Mouse (Mus musculus): ENCODE results near the gene Saa2. TPM values are rescaled to one million over a fixed set of nuclear protein-coding genes. Genes with fewer than 3 reads are reported as not detected.

Gene Saa2
- polyA plus RNA-seq (2015; fragmentation: Nextera tagmentation; extraction: Ambion mirVana): not detected in 2 replicates

DNA sequence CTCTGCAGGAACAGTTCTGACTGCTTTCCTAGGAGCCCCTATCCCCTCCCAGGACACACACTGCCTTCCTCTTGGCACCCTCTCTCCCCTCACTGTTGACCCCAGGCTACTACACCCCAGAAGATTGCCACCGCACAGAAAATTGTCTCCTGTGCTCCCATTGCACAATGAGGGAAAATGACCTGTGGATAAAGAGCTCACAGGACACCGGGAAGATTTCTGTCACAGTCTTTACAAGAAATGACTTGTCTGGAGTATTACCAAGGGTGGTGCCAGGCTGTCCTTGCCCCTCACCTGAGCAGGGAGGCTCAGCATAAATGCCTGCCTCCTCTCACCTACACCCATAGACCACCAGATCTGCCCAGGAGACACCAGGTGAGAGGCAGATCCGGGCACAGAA, at the start of gene Saa2:
TSS of gene Saa2 (plus strand) at position 301 of the 400 bp plus-strand sequence.
- no peaks in the 10 kb centered on the region for H3K4me1 ChIP-seq (ENCODE audit: control insufficient read depth, low read depth, low read length)
- no peak for ATAC-seq (ENCODE audit: low read depth)
- no peaks in the 10 kb centered on the region for H3K36me3 ChIP-seq (ENCODE audit: control insufficient read depth, insufficient read depth)
- no peak within 1 kb of the TSS for H3K9ac ChIP-seq (ENCODE audit: low read depth, low read length)
- no peaks in the 10 kb centered on the region for H3K27me3 ChIP-seq (ENCODE audit: control insufficient read depth, insufficient read depth, low read depth, low read length)
- 59% methylated on average over 3 of the region's 3 CpGs for WGBS (ENCODE audit: insufficient replicate concordance)
- no peaks in the 10 kb centered on the region for H3K9me3 ChIP-seq (replicated peaks; ENCODE audit: control insufficient read depth, low read length)
- H3K4me3 ChIP-seq (ENCODE audit: low read depth, low read length): no peak within 1 kb of the TSS
- no peak within 1 kb of the TSS for H3K27ac ChIP-seq (ENCODE audit: low read length)
- no peak within 1 kb of the TSS for H3K4me2 ChIP-seq (ENCODE audit: low read depth, low read length)

DNA sequence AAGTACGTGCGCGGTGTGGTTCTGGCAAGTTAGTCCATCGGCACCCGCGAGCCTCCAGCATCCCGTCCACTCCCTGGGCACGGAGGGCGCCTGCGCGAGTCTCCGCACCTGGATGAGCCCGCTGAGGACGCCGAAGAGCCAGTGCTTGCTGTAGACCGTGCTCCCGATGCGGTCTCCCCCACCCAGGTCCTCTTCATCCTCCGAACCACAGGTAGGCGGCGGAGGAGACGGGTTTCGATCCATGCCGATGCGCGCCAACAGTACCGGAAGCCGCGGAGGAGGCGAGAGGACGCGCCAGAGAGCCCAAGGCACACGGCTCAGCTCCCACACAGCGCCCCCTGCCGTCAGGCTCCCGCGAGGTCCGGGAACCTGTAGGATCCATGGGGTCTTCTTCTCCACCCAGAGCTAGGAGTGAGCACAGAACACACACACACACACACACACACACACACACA, 41.2 kb upstream of the Saa2 start, which contains the start of gene Saal1:
TSS of gene Saal1 (minus strand) at position 291 of the 455 bp plus-strand sequence.
- Histone ChIP-seq H3K4me1 (ENCODE audit: control insufficient read depth, low read depth, low read length) (peaks cover 9% of the 10 kb centered on the region), H3K36me3 (ENCODE audit: control insufficient read depth, insufficient read depth) (peaks cover 10% of the 10 kb centered on the region), H3K9me3 (replicated peaks; ENCODE audit: control insufficient read depth, low read length) (no peaks in the 10 kb centered on the region), H3K9ac (ENCODE audit: low read depth, low read length) (peak within 1 kb of the TSS; percentile 85), H3K4me2 (ENCODE audit: low read depth, low read length) (peak within 1 kb of the TSS; percentile 65), H3K27ac (ENCODE audit: low read length) (no peak within 1 kb of the TSS), H3K27me3 (ENCODE audit: control insufficient read depth, insufficient read depth, low read depth, low read length) (no peaks in the 10 kb centered on the region), H3K4me3 (ENCODE audit: low read depth, low read length) (peak within 1 kb of the TSS; percentile 86)
- peak; percentile 89 for ATAC-seq (ENCODE audit: low read depth)
- under 1% methylated on average over 38 of the region's 38 CpGs for WGBS (ENCODE audit: insufficient replicate concordance)

DNA sequence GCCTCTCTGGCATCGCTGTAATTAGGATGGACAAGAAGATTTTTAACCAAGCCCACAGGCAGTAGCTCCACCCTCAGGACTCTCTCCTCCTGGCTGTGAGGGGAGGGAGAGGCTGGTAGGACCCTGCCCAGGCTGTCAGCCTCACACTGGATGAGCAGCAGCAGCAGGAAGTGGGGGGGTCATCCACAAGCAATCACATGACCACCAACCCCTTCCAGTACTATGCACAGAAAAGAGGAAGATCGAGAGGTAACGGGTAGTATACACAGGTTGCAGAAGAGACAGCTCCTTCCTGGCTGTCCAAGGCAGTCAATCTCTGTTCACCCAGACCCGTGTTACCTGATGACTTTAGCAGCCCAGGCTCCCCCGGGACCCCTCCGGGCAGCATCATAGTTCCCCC, 39.3 kb upstream of the Saa2 start:
- H3K9ac ChIP-seq (ENCODE audit: low read depth, low read length): no peak overlapping the region
- H3K4me1 ChIP-seq (ENCODE audit: control insufficient read depth, low read depth, low read length): peaks cover 9% of the 10 kb centered on the region
- no peak overlapping the region for H3K4me3 ChIP-seq (ENCODE audit: low read depth, low read length)
- no peaks in the 10 kb centered on the region for H3K9me3 ChIP-seq (replicated peaks; ENCODE audit: control insufficient read depth, low read length)
- ATAC-seq (ENCODE audit: low read depth): no peak
- WGBS (ENCODE audit: insufficient replicate concordance): 18% methylated on average over 6 of the region's 6 CpGs
- no peak overlapping the region for H3K27ac ChIP-seq (ENCODE audit: low read length)
- H3K27me3 ChIP-seq (ENCODE audit: control insufficient read depth, insufficient read depth, low read depth, low read length): no peaks in the 10 kb centered on the region
- no peak overlapping the region for H3K4me2 ChIP-seq (ENCODE audit: low read depth, low read length)
- no peaks in the 10 kb centered on the region for H3K36me3 ChIP-seq (ENCODE audit: control insufficient read depth, insufficient read depth)

DNA sequence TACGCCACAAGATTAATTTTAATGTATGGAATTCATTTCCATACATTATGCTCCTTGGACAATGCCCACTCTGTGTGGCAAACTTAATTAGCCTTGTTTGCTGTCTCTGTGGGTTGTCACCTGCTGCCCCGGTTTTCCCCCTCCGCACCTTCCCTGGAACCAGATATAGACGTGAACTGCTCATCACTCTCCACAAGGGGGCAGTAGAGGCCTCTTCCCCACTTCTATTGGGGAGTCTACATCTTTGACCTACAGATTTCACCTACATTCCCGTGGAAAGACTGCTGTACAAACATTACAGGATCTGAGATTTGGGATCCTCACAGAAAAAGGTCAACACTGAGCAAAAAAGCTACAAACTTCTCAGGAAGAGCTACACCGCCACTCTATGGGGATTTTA, 37.1 kb upstream of the Saa2 start:
- no peaks in the 10 kb centered on the region for H3K9me3 ChIP-seq (replicated peaks; ENCODE audit: control insufficient read depth, low read length)
- H3K4me3 ChIP-seq (ENCODE audit: low read depth, low read length): no peak overlapping the region
- peaks cover 5% of the 10 kb centered on the region for H3K4me1 ChIP-seq (ENCODE audit: control insufficient read depth, low read depth, low read length)
- H3K4me2 ChIP-seq (ENCODE audit: low read depth, low read length): no peak overlapping the region
- H3K36me3 ChIP-seq (ENCODE audit: control insufficient read depth, insufficient read depth): no peaks in the 10 kb centered on the region
- H3K27me3 ChIP-seq (ENCODE audit: control insufficient read depth, insufficient read depth, low read depth, low read length): no peaks in the 10 kb centered on the region
- H3K27ac ChIP-seq (ENCODE audit: low read length): no peak overlapping the region
- no peak overlapping the region for H3K9ac ChIP-seq (ENCODE audit: low read depth, low read length)
- no peak for ATAC-seq (ENCODE audit: low read depth)
- 25% methylated on average over 6 of the region's 6 CpGs for WGBS (ENCODE audit: insufficient replicate concordance)

DNA sequence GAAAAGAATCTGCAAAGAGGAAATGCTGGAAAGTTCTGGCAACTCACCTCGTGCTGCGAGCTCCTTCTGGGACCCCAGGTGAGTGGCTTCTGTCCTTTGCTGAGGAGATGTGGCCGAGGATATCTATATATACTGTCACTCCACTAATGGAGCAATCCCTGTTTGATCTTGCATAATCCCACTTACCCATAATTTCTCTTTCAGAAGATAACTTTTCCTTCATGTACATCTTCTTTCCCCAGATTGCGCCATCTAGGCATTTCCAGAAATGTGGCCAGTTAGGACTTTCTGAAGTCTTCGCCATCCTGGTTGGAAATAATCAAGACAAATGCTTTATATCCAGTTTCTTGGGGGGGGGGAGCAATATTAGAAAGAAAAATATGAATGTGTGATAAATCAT, 36.0 kb upstream of the Saa2 start, which contains the start of gene Saa3:
TSS of gene Saa3 (minus strand) at position 101 of the 400 bp plus-strand sequence.
- H3K27ac ChIP-seq (ENCODE audit: low read length): no peak within 1 kb of the TSS
- H3K4me1 ChIP-seq (ENCODE audit: control insufficient read depth, low read depth, low read length): peaks cover 5% of the 10 kb centered on the region
- no peak within 1 kb of the TSS for H3K4me2 ChIP-seq (ENCODE audit: low read depth, low read length)
- no peak within 1 kb of the TSS for H3K4me3 ChIP-seq (ENCODE audit: low read depth, low read length)
- H3K9ac ChIP-seq (ENCODE audit: low read depth, low read length): no peak within 1 kb of the TSS
- H3K36me3 ChIP-seq (ENCODE audit: control insufficient read depth, insufficient read depth): no peaks in the 10 kb centered on the region
- no peak for ATAC-seq (ENCODE audit: low read depth)
- no peaks in the 10 kb centered on the region for H3K9me3 ChIP-seq (replicated peaks; ENCODE audit: control insufficient read depth, low read length)
- WGBS (ENCODE audit: insufficient replicate concordance): 65% methylated on average over 5 of the region's 5 CpGs
- no peaks in the 10 kb centered on the region for H3K27me3 ChIP-seq (ENCODE audit: control insufficient read depth, insufficient read depth, low read depth, low read length)

DNA sequence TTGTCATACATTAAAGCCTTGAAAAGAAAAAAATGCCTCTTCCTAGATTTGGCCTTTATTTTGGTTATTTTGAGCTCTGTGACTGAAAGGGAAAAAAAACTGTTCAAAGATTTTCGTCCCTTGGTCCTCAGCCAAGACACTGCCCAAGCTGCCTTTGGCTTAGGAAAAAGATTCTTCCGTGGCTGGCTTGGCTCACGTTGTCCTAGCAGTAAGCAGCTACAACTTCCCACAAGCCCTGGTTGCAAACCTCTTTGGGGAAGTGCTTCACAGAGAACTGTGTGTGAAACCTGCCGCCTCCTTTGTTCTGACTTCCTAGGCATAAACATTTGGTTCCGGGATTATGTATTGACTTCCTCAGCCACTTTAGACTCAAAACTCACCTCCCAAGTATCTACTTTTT, 34.7 kb upstream of the Saa2 start:
- 32% methylated on average over 5 of the region's 5 CpGs for WGBS (ENCODE audit: insufficient replicate concordance)
- no peaks in the 10 kb centered on the region for H3K27me3 ChIP-seq (ENCODE audit: control insufficient read depth, insufficient read depth, low read depth, low read length)
- no peak overlapping the region for H3K4me3 ChIP-seq (ENCODE audit: low read depth, low read length)
- no peak overlapping the region for H3K4me2 ChIP-seq (ENCODE audit: low read depth, low read length)
- no peaks in the 10 kb centered on the region for H3K9me3 ChIP-seq (replicated peaks; ENCODE audit: control insufficient read depth, low read length)
- no peaks in the 10 kb centered on the region for H3K36me3 ChIP-seq (ENCODE audit: control insufficient read depth, insufficient read depth)
- ATAC-seq (ENCODE audit: low read depth): no peak
- peaks cover 5% of the 10 kb centered on the region for H3K4me1 ChIP-seq (ENCODE audit: control insufficient read depth, low read depth, low read length)
- H3K27ac ChIP-seq (ENCODE audit: low read length): no peak overlapping the region
- H3K9ac ChIP-seq (ENCODE audit: low read depth, low read length): no peak overlapping the region

DNA sequence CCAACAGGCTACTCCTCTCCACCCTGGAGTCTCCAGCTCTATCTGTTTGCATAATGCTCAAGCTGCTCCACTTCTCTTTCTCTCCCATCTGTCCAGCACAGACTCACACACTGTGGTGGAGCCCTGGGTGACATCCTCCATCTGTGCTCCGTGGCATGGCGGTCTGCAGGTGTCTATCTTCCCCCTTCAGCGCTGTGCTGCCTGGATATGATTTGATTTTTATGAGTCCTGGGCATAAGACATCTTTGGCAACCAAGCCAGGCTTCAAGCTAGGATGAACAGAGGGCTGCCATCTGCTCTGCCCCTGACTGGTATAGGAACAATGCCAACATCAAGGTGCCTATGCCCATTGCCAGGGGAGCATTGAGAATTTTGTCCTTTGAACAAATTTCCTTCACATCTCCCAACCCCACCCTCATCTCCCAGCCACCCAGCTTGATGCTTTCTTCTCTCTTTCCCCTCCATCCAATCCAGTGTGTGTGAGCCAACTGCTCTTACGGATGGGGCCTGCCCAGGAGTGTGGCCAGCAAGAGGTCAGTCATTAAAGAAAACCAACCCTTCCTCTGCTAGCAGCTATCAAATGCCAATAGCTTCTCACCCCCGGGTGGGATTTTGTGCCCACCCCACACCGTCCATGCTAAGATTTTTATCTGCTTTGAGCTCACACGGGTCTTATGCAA, 32.9 kb upstream of the Saa2 start:
- Histone ChIP-seq H3K4me1 (ENCODE audit: control insufficient read depth, low read depth, low read length) (peaks cover 5% of the 10 kb centered on the region), H3K27me3 (ENCODE audit: control insufficient read depth, insufficient read depth, low read depth, low read length) (no peaks in the 10 kb centered on the region), H3K9me3 (replicated peaks; ENCODE audit: control insufficient read depth, low read length) (no peaks in the 10 kb centered on the region), H3K4me2 (ENCODE audit: low read depth, low read length) (no peak overlapping the region), H3K36me3 (ENCODE audit: control insufficient read depth, insufficient read depth) (no peaks in the 10 kb centered on the region), H3K9ac (ENCODE audit: low read depth, low read length) (no peak overlapping the region), H3K27ac (ENCODE audit: low read length) (peak overlapping the region; percentile 70), H3K4me3 (ENCODE audit: low read depth, low read length) (no peak overlapping the region)
- no peak for ATAC-seq (ENCODE audit: low read depth)
- 57% methylated on average over 7 of the region's 7 CpGs for whole genome bisulfite sequencing (ENCODE audit: insufficient replicate concordance)

DNA sequence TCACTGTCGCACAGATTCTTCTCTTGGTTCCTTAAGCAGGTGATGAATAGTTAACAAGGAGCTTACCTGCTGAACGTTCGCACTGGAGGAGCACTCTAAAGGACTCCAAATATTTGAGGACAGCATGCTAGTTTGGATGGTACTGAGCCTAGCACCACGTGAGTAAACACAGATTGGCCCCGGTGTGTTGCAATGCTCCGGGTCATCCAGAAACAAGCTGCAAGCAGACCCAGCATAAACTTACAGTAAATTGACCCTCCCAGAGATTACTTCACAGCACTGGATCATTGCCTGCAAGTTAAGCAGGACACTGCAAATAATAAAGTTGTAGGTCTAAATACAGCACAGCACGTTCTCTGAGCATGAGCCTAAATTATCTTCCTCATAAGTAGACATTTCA, 32.1 kb upstream of the Saa2 start:
- Histone ChIP-seq H3K4me2 (ENCODE audit: low read depth, low read length) (no peak overlapping the region), H3K27me3 (ENCODE audit: control insufficient read depth, insufficient read depth, low read depth, low read length) (no peaks in the 10 kb centered on the region), H3K4me3 (ENCODE audit: low read depth, low read length) (no peak overlapping the region), H3K27ac (ENCODE audit: low read length) (peak overlapping the region; percentile 90), H3K4me1 (ENCODE audit: control insufficient read depth, low read depth, low read length) (peaks cover 10% of the 10 kb centered on the region), H3K36me3 (ENCODE audit: control insufficient read depth, insufficient read depth) (no peaks in the 10 kb centered on the region), H3K9ac (ENCODE audit: low read depth, low read length) (no peak overlapping the region), H3K9me3 (replicated peaks; ENCODE audit: control insufficient read depth, low read length) (no peaks in the 10 kb centered on the region)
- 40% methylated on average over 7 of the region's 7 CpGs for WGBS (ENCODE audit: insufficient replicate concordance)
- ATAC-seq (ENCODE audit: low read depth): peak; percentile 93

DNA sequence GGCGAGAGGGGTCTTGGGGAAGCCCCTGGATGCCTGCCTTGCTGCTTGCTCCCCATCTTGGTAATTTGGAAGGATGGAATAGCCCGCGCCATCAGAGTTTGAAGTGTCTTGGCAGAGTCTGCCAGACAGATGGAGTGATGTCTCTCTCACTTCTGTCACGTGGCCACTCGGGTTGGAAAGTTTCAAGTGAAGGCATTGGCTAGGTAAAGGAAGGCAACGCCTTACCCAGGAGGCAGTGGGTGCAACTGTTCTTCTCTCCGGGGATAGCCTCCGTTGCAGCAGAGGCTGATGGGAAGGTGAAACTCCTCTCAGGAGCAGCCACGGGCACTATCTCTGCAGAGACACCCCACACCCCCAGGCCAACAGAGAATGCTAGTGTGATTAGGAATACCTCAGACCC, 31.1 kb upstream of the Saa2 start:
- 0 out of 2 replicates have a peak overlapping the region, but pooled peaks have one; percentile 6 for H3K4me2 ChIP-seq (ENCODE audit: low read depth, low read length)
- no peak overlapping the region for H3K4me3 ChIP-seq (ENCODE audit: low read depth, low read length)
- no peaks in the 10 kb centered on the region for H3K9me3 ChIP-seq (replicated peaks; ENCODE audit: control insufficient read depth, low read length)
- H3K36me3 ChIP-seq (ENCODE audit: control insufficient read depth, insufficient read depth): no peaks in the 10 kb centered on the region
- WGBS (ENCODE audit: insufficient replicate concordance): 65% methylated on average over 9 of the region's 9 CpGs
- peaks cover 8% of the 10 kb centered on the region for H3K4me1 ChIP-seq (ENCODE audit: control insufficient read depth, low read depth, low read length)
- peak overlapping the region; percentile 90 for H3K27ac ChIP-seq (ENCODE audit: low read length)
- H3K27me3 ChIP-seq (ENCODE audit: control insufficient read depth, insufficient read depth, low read depth, low read length): no peaks in the 10 kb centered on the region
- ATAC-seq (ENCODE audit: low read depth): no peak
- no peak overlapping the region; the same call in 1 of the 2 replicates for H3K9ac ChIP-seq (ENCODE audit: low read depth, low read length)

Data from liver, embryonic 16.5 days (tissue).